Mouse (Mus musculus): ENCODE results near the gene L2hgdh. TPM values are rescaled to one million over a fixed set of nuclear protein-coding genes. Genes with fewer than 3 reads are reported as not detected.

The L2hgdh gene
- total and polyA plus RNA-seq, 3 experiments: 18.3 to 31.6 TPM; not detected in 1

DNA sequence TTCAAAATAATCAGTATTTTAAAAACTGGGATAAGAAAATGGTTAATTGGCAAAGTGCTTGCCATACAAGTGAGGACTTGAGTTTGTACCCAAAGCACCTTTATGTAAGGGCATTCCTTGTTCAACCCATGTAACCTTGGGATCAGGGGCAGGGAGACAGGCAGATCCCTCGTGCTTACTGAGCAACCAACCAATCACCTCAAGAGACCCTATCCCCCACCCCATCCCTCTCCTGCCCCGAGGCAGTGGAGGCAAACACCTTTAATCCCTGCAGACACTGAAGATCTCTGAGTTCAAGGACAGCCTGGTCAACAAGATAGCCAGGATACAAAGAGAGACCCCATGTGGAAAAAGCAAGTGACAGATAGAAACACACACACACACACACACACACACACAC lies 1.3 kb downstream of the L2hgdh start:
- DNase-seq (ENCODE audit: low read depth, low spot score): no peak
- H3K4me1 ChIP-seq (ENCODE audit: control insufficient read depth in 1 of 2, insufficient read depth in 2 of 2, low read length in 2 of 2): peaks cover 3 to 14% of the 10 kb centered on the region in 2 experiments; a peak in 3 of 4 replicates
- H3K27ac ChIP-seq (ENCODE audit: control insufficient read depth, low read depth, low read length): no peak overlapping the region
- H3K27me3 ChIP-seq (ENCODE audit: control insufficient read depth in 1 of 2, insufficient read depth in 2 of 2, low read length in 2 of 2): no peaks in the 10 kb centered on the region
- peak overlapping the region; percentile 95 to 96; a peak in 3 of 4 replicates for H3K4me3 ChIP-seq (ENCODE audit: control insufficient read depth in 1 of 2, insufficient read depth in 1 of 2, low read depth in 2 of 2, low read length in 2 of 2)
- H3K79me2 ChIP-seq (ENCODE audit: control insufficient read depth, insufficient read depth, low read length, poor library complexity): peaks cover 17% of the 10 kb centered on the region
- H3K9me3 ChIP-seq (replicated peaks; ENCODE audit: insufficient read depth, low read length): no peaks in the 10 kb centered on the region
- H3K36me3 ChIP-seq (ENCODE audit: control insufficient read depth in 1 of 2, insufficient read depth in 2 of 2, low read length in 2 of 2): peaks cover 7 to 12% of the 10 kb centered on the region in 2 experiments
- peak overlapping the region; percentile 91; the same call in 1 of the 2 replicates for H3K9ac ChIP-seq (ENCODE audit: control insufficient read depth, low read depth, low read length, poor library complexity, severe bottlenecking)
- no peak for TF ChIP-seq CHD2 (IDR thresholded peaks at IDR 0.05; ENCODE audit: low read length)
- TF ChIP-seq E2F4 (IDR thresholded peaks at IDR 0.05; ENCODE audit: borderline replicate concordance, low read depth, low read length): no peak
- TF ChIP-seq NRF1 (IDR thresholded peaks at IDR 0.05; ENCODE audit: insufficient read depth, low read depth, low read length, poor library complexity, severe bottlenecking): no peak
- TF ChIP-seq USF1 (IDR thresholded peaks at IDR 0.05; ENCODE audit: low read depth, low read length): no peak
- no peak for TF ChIP-seq EP300 (IDR thresholded peaks at IDR 0.05; ENCODE audit: low read depth in 1 of 2, low read length in 2 of 2)
- TF ChIP-seq ZC3H11A (IDR thresholded peaks at IDR 0.05; ENCODE audit: low read depth, low read length): no peak
- no peak for TF ChIP-seq GATA1 (IDR thresholded peaks at IDR 0.05; ENCODE audit: low read depth, low read length)
- no peak for TF ChIP-seq MXI1 (IDR thresholded peaks at IDR 0.05; ENCODE audit: low read depth, low read length)
- no peak for TF ChIP-seq ZKSCAN1 (IDR thresholded peaks at IDR 0.05; ENCODE audit: low read depth, low read length)
- TF ChIP-seq RCOR1 (IDR thresholded peaks at IDR 0.05; ENCODE audit: low read depth, low read length): no peak
- no peak for TF ChIP-seq MEF2A (IDR thresholded peaks at IDR 0.05; ENCODE audit: extremely low read depth, insufficient replicate concordance, low read depth, low read length, poor library complexity, severe bottlenecking)
- no peak for TF ChIP-seq TAL1 (IDR thresholded peaks at IDR 0.05; ENCODE audit: low read length)
- TF ChIP-seq POLR2AphosphoS2 (IDR thresholded peaks at IDR 0.05; ENCODE audit: low read length): no peak
- TF ChIP-seq UBTF (IDR thresholded peaks at IDR 0.05; ENCODE audit: borderline replicate concordance, insufficient read depth, low read depth, low read length): no peak
- TF ChIP-seq ETS1 (IDR thresholded peaks at IDR 0.05; ENCODE audit: low read depth, low read length): no peak
- no peak for TF ChIP-seq MYC (IDR thresholded peaks at IDR 0.05; ENCODE audit: low read depth, low read length)
- TF ChIP-seq GABPA (IDR thresholded peaks at IDR 0.05; ENCODE audit: low read depth, low read length): no peak
- no peak for TF ChIP-seq SMC3 (IDR thresholded peaks at IDR 0.05; ENCODE audit: low read depth, low read length)

- no peak overlapping the region for H3K4me3 ChIP-seq (ENCODE audit: control insufficient read depth in 1 of 2, insufficient read depth in 1 of 2, low read depth in 2 of 2, low read length in 2 of 2)
- H3K9ac ChIP-seq (ENCODE audit: control insufficient read depth, low read depth, low read length, poor library complexity, severe bottlenecking): no peak overlapping the region
- no peak for TF ChIP-seq NELFE (IDR thresholded peaks at IDR 0.05; ENCODE audit: low read depth, low read length)
- no peak for TF ChIP-seq TCF12 (IDR thresholded peaks at IDR 0.05; ENCODE audit: low read depth, low read length)
- TF ChIP-seq RCOR1 (IDR thresholded peaks at IDR 0.05; ENCODE audit: low read depth, low read length): no peak
- no peak for TF ChIP-seq POLR2AphosphoS2 (IDR thresholded peaks at IDR 0.05; ENCODE audit: low read length)
- TF ChIP-seq MEF2A (IDR thresholded peaks at IDR 0.05; ENCODE audit: extremely low read depth, insufficient replicate concordance, low read depth, low read length, poor library complexity, severe bottlenecking): no peak
- TF ChIP-seq TBP (IDR thresholded peaks at IDR 0.05; ENCODE audit: low read depth, low read length): no peak
- no peak for TF ChIP-seq UBTF (IDR thresholded peaks at IDR 0.05; ENCODE audit: borderline replicate concordance, insufficient read depth, low read depth, low read length)
- TF ChIP-seq NRF1 (IDR thresholded peaks at IDR 0.05; ENCODE audit: insufficient read depth, low read depth, low read length, poor library complexity, severe bottlenecking): no peak
- TF ChIP-seq SIN3A (IDR thresholded peaks at IDR 0.05; ENCODE audit: low read length): no peak
- TF ChIP-seq KAT2A (conservative IDR thresholded peaks at IDR 0.05; ENCODE audit: low read depth, low read length): no peak
- no peak for TF ChIP-seq MAFK (IDR thresholded peaks at IDR 0.05; ENCODE audit: borderline replicate concordance, low read depth, low read length)
- no peak for TF ChIP-seq GATA1 (IDR thresholded peaks at IDR 0.05; ENCODE audit: low read depth, low read length)
- TF ChIP-seq ELF1 (IDR thresholded peaks at IDR 0.05; ENCODE audit: low read depth, low read length): no peak
- no peak for TF ChIP-seq MYB (IDR thresholded peaks at IDR 0.05; ENCODE audit: low read depth, low read length)
- peaks cover 7 to 12% of the 10 kb centered on the region in 2 experiments for H3K36me3 ChIP-seq (ENCODE audit: control insufficient read depth in 1 of 2, insufficient read depth in 2 of 2, low read length in 2 of 2)
- no peaks in the 10 kb centered on the region for H3K27me3 ChIP-seq (ENCODE audit: control insufficient read depth in 1 of 2, insufficient read depth in 2 of 2, low read length in 2 of 2)
- H3K9me3 ChIP-seq (replicated peaks; ENCODE audit: insufficient read depth, low read length): no peaks in the 10 kb centered on the region
- peaks cover 17% of the 10 kb centered on the region for H3K79me2 ChIP-seq (ENCODE audit: control insufficient read depth, insufficient read depth, low read length, poor library complexity)
- peaks cover 3 to 14% of the 10 kb centered on the region in 2 experiments; a peak in 3 of 4 replicates for H3K4me1 ChIP-seq (ENCODE audit: control insufficient read depth in 1 of 2, insufficient read depth in 2 of 2, low read length in 2 of 2)
- DNase-seq (ENCODE audit: low read depth, low spot score): no peak
- no peak overlapping the region for H3K27ac ChIP-seq (ENCODE audit: control insufficient read depth, low read depth, low read length)
These were observed 1.8 kb downstream of the L2hgdh start for GRCm38 (mm10) chr12:69722857-69723256.
